Mouse (Mus musculus) 416B (cell line): ENCODE results near the gene Gng7.
A peak's percentile ranks its signal among the peaks of the same experiment; 100 is the strongest.
"Not testable (repeated sequence)": the region's sequence is repeated elsewhere in the genome, so short reads cannot be mapped to it uniquely, and the experiment has no call there.

ENCODE experiments used
- DNase-seq: peaks from one replicate; pipeline ENCODE4 v3.0.0; 2011; ENCODE audit warnings: low read depth

Gng7 gene

DNA sequence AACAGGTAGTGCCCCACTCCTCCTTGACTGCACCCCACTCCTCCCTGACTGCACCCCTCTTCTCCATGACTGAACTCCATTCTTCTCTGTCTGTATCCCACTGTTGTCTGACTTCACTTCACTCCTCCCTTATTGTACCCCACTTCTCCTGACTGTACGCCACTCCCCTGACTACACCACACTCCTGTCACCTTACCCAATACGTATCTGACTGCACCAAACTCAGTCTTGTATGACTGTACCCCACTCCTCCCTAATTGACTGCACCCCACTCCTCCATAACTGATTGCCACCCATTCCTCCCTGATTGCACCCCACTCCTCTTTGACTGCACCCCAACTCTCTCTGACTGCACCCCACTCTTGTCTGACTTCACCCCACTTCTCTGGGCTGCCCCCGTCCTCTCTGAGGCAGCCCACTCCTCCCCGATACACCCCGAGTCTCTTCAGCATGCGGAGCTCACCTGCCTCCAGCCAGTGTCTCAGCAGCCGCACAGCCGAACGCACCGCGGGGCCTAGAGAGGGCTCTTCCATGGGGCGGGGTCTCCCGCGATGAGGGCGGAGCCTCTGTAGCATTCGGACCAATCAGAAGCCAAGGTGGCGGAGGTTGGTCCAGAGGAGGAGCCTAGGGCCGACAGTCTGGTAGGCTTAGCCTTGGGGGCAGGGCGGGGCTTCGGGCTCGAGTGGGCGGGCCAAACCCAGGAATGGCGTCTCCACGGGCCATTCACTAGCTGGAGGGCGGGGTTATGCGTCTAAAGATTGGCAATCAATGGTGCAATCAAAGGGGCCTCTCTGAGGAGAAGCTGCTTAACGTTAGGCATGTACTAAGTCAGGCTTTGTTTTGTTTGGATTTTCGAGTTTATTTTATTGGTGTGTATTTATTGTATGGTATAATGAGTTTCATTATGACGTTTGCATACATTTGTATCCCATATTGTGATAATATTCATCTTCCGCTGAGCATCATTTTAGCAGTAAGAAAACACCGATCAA is at the start of gene Gng7:
Gene Gng7 (minus strand): TSS at position 553 of the 992 bp plus-strand sequence.
- peak; percentile 96 for DNase-seq

GRCm38 (mm10) chr10:81064519-81064918 is 49.8 kb upstream of the Gng7 start:
- not testable (repeated sequence) for DNase-seq

DNA sequence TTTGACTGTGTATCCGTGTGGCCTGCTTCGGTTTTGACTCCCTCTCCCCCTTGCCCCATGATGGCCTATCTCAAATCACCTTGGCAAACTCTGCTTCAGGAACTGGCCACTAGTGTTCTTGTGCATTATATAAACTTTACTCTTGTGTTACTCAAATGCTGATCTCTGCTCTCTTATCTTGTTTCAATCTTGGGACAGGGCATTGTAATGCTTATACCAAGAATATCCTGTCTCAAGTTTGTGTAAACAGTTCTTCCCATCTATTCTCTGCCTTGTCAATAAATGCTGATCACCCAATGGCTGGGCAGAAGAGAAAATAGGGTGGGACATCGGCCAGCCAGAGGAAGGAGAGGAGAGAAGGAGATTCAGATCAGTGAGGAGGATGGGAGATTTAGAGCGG is 48.0 kb upstream of the Gng7 start:
- DNase-seq: no peak

- DNase-seq: peak; percentile 100
Observed at GRCm38 (mm10) chr10:81059603-81060543, 45.1 kb upstream of the Gng7 start, which contains the start of gene Sgta. Gene Sgta (minus strand): TSS chr10:81060181.

DNA sequence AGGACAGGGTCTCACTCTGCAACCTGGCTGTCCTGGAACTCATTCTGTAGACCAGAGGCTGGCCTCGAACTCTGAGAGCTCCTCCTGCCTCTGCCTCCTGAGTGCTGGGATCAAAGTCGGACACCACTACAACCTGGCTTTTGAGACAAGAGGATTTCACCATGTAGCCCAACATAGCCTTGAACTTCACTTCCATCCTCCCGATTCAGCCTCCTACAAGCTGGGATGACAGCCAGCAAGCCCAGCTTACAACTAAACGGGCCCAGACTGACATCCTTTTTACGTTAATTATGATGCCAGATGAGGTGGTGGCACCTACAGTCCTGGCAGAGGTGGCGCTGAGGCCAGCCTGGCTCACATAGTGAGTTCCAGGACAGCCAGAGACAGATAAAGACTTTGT is 44.2 kb upstream of the Gng7 start:
- no peak for DNase-seq

DNA sequence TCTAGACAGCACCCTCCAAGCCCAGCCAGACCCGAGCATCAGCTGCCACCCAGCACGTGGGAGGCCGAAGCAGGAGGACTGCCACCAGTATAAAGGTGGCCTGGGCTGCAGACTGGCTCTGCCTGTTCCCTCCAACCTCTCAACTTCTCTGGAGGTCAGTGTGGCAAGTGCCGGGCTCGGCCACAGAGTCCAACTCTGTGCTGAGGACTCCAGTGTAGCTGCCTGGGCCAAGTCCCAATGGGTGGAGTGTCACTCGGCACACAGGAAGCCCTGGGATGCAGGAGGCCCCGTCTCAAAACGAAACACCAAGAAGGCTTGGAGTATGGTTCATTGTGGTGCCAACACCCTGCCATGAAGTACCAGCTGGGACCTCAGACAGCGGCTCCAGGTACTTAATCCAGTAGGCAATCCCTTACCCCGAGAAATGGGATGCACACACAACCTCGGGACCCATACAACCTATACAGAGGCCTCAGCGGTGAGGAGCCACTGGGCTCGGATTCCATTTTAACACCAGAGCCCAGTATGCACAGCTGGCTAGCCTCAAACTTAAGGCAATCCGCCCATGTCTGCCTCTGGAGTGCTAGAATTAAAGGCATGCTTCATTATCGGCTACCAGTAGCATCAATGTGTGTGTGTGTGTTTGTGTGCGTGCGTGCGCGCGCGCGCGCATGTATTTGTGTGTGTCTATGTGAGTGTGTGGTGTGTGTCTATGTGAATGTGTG is 42.8 kb upstream of the Gng7 start:
- no peak for DNase-seq

GRCm38 (mm10) chr10:81055802-81056340 is 41.1 kb upstream of the Gng7 start:
- DNase-seq: not testable (repeated sequence)

DNA sequence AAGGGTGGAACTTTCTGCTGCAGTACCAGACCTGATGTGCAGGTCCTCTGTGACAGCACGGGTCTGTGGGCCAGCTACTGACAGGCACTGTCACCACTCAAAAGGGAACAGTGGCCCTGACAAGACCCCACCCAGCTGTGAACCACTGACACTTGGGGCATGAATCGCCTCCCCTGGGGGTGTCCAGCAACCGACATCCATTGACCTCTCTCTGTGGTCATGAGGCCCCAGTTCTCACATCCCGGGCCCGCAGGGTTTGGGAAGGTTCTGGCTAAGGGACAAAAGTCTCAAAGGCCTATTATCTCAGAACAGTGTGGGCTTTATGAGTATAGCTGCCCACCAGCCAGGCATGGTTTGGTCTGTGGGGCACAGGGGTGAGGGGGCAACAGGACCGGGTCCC is 40.4 kb upstream of the Gng7 start:
- DNase-seq: no peak

DNA sequence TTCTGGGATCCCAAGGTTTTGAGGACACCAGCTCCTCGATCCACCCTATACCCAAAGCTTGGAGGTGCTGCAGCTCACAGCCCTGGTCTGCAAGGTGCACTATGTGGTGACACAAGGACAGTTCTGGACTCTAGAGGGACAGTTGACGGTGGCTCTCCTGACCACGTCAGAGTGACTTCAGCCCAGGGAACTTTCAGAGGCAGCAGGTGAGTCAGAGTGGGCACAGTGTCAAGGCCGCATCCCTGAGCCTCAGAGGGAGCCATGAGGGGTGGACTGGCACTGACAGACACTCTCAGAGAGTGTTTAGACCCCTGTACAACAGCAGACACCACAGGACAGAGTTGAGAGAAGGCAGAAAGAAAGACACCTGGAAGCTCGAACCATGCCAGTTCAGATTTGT is 37.8 kb upstream of the Gng7 start:
- no peak for DNase-seq

GRCm38 (mm10) chr10:81051133-81051532 is 36.4 kb upstream of the Gng7 start:
- peak; percentile 61 for DNase-seq

- peak; percentile 57 for DNase-seq
Observed at GRCm38 (mm10) chr10:81050645-81051044, 35.9 kb upstream of the Gng7 start.

GRCm38 (mm10) chr10:81045246-81045645 is 30.5 kb upstream of the Gng7 start:
- not testable (repeated sequence) for DNase-seq

DNA sequence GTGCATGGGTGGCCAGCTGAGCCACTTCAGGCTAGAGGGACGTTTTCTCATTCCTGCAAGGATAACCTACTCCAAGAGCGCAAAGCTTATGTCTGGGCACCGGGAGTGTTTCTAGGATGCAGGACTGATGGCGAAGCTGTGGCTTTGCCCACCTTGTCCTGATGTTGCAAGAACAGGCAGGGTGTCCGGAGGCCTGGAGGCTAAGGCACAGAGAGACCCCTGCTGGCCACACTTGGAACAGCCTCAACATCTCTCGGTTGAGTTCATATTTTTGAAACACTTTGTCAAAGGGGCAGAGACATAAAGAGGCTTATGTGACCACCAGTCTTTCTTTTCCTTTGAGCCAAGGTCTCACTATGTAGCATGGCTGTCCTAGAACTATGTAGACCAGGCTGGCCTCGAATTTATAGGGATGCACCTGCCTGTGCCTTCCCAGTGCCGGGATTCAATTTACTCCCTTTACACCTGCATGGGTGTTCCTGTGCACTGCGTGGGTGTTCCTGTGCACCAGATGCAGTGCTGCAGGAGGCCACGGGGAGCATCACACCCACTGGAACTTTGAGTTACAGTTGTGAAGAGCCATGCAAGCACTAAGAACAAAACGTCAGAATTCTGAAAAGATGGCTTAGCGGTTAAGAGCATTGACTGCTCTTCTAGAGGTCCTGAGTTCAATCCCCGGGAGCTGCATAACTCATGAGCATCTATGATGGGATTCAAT is 26.9 kb upstream of the Gng7 start:
- DNase-seq: peak; percentile 76

DNA sequence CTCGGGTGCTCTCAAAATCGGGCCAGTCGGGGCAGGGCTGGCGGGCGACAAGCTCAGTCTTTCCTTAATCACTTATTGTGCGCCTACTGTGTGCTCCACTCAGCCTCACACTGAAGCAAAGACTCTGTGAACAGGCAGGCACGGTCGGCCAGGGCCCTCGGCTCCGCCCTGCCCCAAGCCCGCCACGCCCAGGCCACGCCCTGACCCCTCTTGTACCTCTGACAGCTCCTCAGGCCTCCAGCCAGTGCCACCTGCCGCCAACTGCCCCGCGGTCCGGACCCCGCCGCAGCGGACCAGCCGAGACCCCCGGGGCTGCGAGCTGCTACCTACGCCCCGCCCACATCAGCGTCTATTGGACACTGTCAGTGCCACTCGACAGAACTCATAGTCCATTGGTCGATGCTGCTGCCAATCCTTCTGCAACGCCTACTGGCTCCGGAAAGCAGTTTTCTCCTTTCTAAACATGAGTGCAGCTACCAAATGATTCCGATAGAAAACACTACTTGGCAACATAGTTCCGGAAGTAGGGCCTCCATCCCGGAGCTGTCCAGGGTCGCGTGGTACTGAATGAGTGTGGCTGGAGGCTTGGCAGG is 22.3 kb upstream of the Gng7 start, which contains the start of gene Slc39a3:
Gene Slc39a3 (minus strand): TSS at position 439 of the 593 bp plus-strand sequence.
- DNase-seq: peak; percentile 99

DNA sequence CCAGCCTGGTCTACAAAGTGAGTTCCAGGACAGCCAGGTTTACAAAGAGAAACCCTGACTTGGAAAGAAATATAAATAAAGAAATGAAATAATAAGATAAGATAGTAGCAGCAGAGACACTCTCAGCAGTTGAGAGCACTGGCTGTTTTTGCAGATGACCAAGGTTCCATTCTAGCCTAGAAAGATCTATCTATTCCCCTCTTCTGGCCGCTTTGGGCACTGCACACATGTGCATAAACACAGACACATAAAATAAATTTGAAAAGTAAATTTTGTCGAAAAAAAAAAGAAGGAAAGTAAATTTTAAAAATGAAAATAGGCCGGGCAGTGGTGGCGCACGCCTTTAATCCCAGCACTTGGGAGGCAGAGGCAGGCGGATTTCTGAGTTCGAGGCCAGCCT is 21.5 kb upstream of the Gng7 start:
- peak; percentile 70 for DNase-seq

DNA sequence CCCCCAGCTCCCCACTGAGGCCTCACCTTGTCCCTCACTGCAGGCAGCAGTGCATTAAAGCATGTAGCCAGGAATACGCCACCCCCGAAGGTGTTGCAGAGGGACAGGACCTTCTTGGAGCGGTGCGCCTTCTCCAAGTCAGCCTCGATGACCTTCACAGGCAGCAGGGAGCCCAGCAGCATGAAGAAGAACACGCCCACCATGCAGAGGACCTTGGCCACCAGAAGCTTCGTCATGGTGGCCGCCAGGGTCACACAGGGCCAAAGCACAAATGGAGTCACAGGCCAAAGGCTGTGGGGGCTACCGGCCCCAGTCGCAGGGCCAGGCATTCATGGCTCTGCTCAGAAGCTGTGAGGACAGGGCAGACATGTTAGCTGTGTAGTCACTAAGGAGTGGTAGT is 18.8 kb upstream of the Gng7 start:
- DNase-seq: no peak

GRCm38 (mm10) chr10:81029031-81029430 is 14.3 kb upstream of the Gng7 start:
- no peak for DNase-seq

GRCm38 (mm10) chr10:81028219-81028618 is 13.5 kb upstream of the Gng7 start:
- DNase-seq: no peak

GRCm38 (mm10) chr10:81027331-81027730 is 12.6 kb upstream of the Gng7 start:
- peak; percentile 55 for DNase-seq

DNA sequence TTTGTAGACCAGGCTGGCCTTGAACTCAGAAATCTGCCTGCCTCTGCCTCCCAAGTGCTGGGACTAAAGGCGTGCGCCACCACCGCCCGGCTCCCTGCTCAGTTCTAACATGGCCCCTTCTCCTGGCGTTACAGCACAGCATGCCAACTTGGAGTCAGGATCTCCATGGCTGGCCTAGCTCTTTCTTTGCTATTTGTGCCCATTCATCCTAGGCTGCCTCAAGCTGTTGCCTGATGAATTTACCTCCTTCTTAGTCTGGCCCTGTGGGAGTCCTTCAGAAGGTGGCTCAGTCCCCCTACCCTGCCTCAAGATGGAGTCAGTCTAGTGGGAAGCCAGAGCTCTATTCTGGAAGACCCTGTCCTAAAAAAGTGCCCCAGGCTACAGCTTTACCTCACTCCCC is 12.1 kb upstream of the Gng7 start:
- DNase-seq: no peak
